Mouse (Mus musculus) heart, postnatal 14 days (tissue): ENCODE results near the gene Tmem213. TPM values are rescaled to one million over a fixed set of nuclear protein-coding genes. Genes with fewer than 3 reads are reported as not detected.

ENCODE experiments used
- DNase-seq, 2 experiments: peaks; one replicate each; pipeline ENCODE4 v3.0.0; 2021 to 2022
- intact Hi-C: fragments of 180-260 bp; cut with DNase I; formaldehyde crosslinking; loops from one replicate; pipeline ENCODE4 v1.15.1; 2025
- long read RNA-seq, 2 experiments: library from polyadenylated mRNA; stranded (forward); transcript quantifications; one replicate each; pipeline ENCODE4 v2.0.0; 2021
- total RNA-seq, 2 experiments: library from RNA; stranded (reverse); gene quantifications; 2 replicates each; pipeline ENCODE4 v1.2.3; 2021

Tmem213 gene
- total RNA-seq: not detected
- long read RNA-seq, experiment 1: 0 reads
- long read RNA-seq, experiment 2: 0 reads

DNA sequence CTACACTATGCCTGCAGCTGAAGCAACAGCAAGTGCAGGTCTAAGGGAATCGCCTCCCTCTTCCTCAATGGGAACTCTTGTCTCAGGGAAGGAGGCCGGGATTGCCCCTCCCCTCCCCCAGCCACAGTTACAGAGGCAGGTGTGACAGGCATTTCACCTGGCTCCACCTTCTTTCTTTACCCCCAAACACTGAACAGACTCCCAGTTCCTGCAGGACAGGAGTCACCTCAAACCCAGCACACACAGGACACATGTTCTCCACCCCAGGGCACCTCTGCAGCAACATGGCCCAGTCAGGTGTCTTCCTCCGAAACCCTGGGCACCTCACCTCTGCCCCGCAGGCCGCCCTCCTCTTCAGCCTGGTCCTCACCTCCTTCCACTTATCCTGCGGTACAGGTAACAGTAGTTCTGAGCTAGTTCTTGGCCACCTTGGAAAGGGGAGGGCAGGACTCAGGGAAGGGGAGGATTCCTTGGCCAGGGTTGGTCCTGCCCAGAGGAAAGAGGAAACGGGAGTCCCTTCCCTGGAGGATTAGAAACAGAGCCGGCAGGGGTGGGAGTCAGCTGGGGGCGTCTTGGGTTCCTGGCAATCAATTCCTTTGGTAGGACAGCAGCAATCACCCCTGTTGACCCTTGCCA, at the start of gene Tmem213:
Tmem213 (plus strand) TSS at position 96 of the 636 bp plus-strand sequence.
- intact Hi-C loops: no loop called here
- no peak for DNase-seq

DNA sequence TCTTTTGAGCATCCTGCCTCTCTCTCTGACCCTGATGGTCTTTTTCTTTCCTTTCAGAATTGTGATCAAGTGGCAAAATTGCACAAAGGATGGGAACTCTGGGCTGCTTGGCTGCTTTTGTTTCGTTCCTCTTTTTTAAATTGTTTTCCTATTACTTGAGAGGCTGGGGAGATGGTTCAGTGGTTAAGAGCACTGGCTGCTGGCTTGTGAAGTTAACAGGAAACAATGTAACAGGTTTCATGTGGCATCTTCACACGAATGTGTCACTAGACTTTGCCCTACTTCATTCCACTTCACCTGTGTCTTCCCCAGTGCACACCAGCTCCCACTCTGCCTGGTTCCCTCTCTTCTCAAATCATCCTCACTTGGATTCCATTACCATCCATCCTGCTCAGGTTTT, 44.4 kb upstream of the Tmem213 start:
- intact Hi-C loops: loop anchor here (1.0 to 10.0 kb wide), 5 partner anchors 57 to 600 kb away; partner anchors contain the start of gene Trim24
- no peak for DNase-seq

GRCm38 (mm10) chr6:38065122-38065500, 43.9 kb upstream of the Tmem213 start:
- intact Hi-C loops: loop anchor here (1.0 to 10.0 kb wide), 5 partner anchors 58 to 600 kb away; partner anchors contain the start of gene Trim24

GRCm38 (mm10) chr6:38065501-38066122, 43.4 kb upstream of the Tmem213 start:
- intact Hi-C loops: loop anchor here (1.0 to 10.0 kb wide), 5 partner anchors 58 to 601 kb away; partner anchors contain the start of gene Trim24
- no peak for DNase-seq

More at GRCm38 (mm10) chr6:38065122-38065500, 43.9 kb upstream of the Tmem213 start:
- no peak for DNase-seq

GRCm38 (mm10) chr6:38066215-38066614, 42.8 kb upstream of the Tmem213 start:
- peak; percentile 54 to 69 for DNase-seq
- intact Hi-C loops: loop anchor here (5.0 to 10.0 kb wide), 2 partner anchors 194 to 321 kb away; partner anchors contain the start of gene Trim24

- intact Hi-C loops: no loop called here
- DNase-seq: no peak
Measured at GRCm38 (mm10) chr6:38071256-38071655, 37.8 kb upstream of the Tmem213 start.

DNA sequence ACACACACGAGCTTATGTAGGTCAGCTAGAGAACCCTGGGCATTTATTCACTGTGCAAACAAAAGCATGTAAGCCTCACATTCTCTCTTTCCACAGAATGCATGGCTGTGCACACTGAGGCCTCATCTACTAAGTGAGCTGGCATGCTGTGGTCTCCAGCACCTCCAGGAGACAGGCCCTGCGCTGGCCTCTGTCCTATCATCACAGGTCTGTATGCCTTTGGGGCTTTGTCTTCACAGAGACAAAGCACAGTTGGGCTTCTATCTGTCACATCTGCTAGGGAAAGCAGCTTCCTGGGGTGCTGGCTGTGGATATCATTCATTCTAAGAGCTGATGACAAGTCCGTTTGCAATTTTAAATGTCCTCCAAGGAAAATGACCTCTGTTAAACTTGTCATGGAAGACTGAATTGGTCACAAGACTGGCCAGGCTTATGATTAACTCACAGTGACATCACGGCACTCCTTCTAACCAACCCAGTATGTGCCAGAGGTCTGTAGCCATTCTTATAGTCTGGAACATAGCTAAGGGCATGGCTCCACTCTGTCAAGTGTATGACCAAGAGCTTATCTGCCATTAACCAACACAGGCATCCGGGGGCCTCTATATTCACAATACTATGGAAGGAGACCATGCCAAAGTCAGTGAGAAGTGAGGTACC, 36.8 kb upstream of the Tmem213 start:
- DNase-seq: no peak
- intact Hi-C loops: no loop called here

- intact Hi-C loops: no loop called here
- DNase-seq: no peak
Measured at GRCm38 (mm10) chr6:38073592-38073991, 35.5 kb upstream of the Tmem213 start.

DNA sequence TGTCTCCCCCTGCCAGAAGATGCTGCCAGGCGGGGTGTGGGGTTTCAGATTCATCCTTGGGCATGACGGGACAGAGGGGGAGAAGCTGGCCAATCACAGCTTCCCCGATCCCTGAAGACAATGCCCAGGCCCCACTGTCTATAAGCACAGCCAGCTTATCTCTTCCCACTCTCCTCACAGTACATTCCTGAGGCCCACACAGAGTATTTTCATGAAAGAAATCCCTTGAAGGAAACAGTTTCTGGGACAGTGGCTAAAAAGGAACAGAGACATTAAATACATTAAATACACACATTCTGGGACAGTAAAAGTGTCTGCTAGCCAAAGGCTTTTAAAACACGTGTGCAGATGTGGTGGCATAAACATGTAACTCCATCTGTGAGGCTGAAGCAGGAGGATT, 28.7 kb upstream of the Tmem213 start:
- intact Hi-C loops: no loop called here
- no peak for DNase-seq

GRCm38 (mm10) chr6:38081727-38082341, 27.2 kb upstream of the Tmem213 start:
- intact Hi-C loops: no loop called here
- peak; percentile 17 to 23 for DNase-seq

DNA sequence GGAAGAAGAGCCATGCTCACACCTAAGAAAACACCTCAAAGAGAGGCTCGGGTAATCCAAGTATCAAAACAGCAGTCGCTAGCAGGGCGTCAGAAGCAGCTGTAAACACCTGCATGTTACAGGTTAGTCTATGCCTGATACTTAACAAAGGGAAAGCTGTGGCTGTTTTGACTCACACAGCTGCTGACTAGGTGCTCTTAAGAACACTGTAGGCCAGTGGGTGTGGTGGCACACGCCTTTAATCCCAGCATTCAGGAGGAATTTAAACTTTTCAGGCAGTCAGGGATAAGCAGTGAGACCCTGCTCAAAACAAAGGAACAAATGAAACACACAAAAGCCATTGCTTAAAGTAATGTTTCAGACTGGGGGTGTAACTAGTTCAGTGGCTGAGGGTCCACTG, 25.9 kb upstream of the Tmem213 start:
- no peak for DNase-seq
- intact Hi-C loops: no loop called here

- DNase-seq: no peak
- intact Hi-C loops: no loop called here
Measured at GRCm38 (mm10) chr6:38087242-38088026, 21.6 kb upstream of the Tmem213 start.

DNA sequence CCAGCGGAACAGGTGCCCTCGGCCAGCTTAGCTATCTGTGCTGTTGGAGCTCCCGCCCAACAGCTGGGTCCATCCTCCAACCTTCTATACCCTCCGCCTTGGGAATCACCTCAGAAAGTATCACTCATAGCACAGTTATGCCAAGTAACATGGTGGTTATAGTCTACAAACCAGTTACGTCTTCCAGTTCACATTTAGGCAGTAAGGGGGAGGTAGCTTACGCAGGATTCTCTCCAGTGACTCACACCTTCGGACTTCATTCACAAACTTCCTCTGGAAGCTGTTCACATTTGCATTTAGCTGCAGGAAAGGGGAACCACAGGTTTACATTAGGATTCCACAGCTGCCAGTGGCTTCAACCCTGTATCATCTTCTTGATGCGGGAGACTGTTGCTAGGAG, 16.5 kb upstream of the Tmem213 start:
- intact Hi-C loops: no loop called here
- no peak for DNase-seq

DNA sequence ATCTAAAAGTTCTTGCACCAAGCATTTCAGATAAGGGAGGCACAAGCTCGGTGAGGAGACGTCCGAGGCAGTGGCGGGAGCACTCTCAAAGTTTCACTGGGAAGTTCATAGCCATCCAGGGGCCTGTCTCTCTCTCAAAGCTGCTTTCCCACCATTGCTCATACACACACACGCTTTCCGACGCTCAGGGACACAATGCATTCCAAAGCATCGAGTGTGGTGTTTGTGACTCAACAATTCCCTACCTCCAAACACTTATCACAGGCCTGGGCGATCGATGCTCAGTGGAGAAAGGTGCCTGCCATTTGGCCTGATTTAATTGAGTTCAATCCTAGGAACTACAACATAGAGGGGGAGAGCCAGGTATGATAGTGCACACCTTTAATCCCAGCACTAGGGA, 14.4 kb upstream of the Tmem213 start:
- intact Hi-C loops: no loop called here
- DNase-seq: no peak

DNA sequence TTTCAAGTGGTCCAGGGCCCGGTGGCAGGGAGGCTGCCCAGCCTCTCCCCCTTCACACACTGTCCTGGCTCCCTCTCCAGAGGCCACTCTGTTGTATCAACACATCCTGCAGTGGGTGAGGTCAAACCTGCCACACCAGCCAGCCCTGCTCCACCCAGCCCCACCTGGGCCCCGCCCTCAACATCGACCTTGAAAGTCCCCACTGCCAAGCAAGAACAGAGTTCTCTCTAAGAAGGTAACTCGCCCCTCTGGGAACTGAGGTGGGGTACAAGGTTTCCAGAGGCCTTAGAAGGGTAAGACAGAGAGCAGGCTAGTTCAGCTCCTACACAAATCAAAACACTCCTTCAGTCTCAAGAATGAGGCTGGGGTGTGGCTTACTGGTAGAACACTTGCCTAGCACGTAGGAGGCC, 12.1 kb upstream of the Tmem213 start:
- intact Hi-C loops: no loop called here
- no peak for DNase-seq

DNA sequence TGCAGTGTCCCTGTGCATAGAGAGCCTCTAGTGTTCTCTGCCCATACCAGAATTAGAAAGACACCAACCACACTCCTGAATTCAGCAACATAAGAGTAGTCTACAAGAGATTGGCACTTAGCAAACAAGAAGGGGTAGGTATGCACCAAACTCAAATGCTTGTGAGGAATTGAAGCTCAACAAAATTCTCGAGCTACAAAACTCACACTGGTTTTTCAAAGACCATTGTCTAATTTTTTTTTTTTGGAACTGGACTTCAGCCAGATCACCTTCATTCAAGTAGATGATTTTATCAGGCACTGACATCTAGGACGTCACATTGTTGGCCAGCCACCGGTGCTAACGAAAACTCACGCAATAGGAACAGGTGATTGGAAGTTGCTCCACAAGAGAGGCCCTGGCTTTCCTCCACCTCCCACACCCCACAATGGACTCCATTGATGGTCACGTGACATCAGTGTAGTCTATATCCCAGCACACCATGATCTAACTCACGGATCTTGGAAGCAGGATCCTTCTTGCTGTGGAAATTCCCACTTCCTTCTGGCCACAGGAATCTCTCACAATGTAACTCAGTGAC, 6.7 kb upstream of the Tmem213 start:
- intact Hi-C loops: no loop called here
- DNase-seq: no peak

DNA sequence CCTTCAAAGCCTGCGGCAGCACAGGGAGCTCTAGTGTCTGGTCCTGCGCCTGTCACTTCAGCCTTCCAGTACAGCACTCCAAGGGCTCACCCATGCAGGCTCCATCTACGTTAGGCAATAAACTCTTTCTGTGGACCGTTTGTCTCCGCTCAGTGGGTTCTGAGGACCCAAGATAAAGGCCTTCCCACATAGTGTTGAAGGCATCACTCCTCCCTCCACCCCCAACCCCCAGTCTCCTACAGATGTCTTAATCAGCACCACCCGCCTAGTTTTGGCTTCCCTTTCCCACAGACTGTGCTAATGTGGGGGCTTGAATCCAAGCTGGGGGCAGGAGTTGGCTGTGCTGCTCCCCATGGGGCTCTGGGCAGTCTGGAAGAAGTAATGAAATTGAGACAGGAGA, 5.3 kb upstream of the Tmem213 start:
- intact Hi-C loops: no loop called here
- DNase-seq: peak in 1 of 2 experiments; percentile 8

- intact Hi-C loops: no loop called here
Measured at GRCm38 (mm10) chr6:38105924-38106323, 3.1 kb upstream of the Tmem213 start.

GRCm38 (mm10) chr6:38108449-38108848, 606 bp upstream of the Tmem213 start:
- intact Hi-C loops: no loop called here
- no peak for DNase-seq

More at GRCm38 (mm10) chr6:38105924-38106323, 3.1 kb upstream of the Tmem213 start:
- DNase-seq: no peak

- intact Hi-C loops: no loop called here
- no peak for DNase-seq
Measured at GRCm38 (mm10) chr6:38109871-38110270, 816 bp downstream of the Tmem213 start.
